Mouse (Mus musculus): ENCODE measurements around the gene Dock1. TPM values are rescaled to one million over a fixed set of nuclear protein-coding genes. Genes with fewer than 3 reads are reported as not detected.

Dock1 gene
- total and polyA plus RNA-seq, 2 experiments from 2014 or later = 8.0 to 15.2 TPM

GRCm38 (mm10) chr7:134747059-134747458 lies 76.6 kb downstream of the Dock1 start:
- Histone ChIP-seq H3K4me1 (ENCODE audit: insufficient read depth, low read length) (no peaks in the 10 kb centered on the region), H3K27me3 (ENCODE audit: insufficient read depth, low read length) (no peaks in the 10 kb centered on the region), H3K9ac (replicated peaks; ENCODE audit: low read length) (no peak overlapping the region), H3K27ac (no peak overlapping the region), H3K36me3 (ENCODE audit: insufficient read depth, low read length) (no peaks in the 10 kb centered on the region), H3K4me2 (ENCODE audit: low read depth, low read length) (no peak overlapping the region), H3K9me3 (ENCODE audit: low read length) (no peaks in the 10 kb centered on the region), H3K4me3 (ENCODE audit: low read length) (no peak overlapping the region)
- DNase-seq (ENCODE audit: low spot score) (no peak), ATAC-seq (no peak)
- WGBS = 92% methylated on average over 4 of the region's 4 CpGs
- no peak for TF ChIP-seq CTCF (IDR thresholded peaks at IDR 0.05; ENCODE audit: low read depth)

- Histone ChIP-seq H3K27me3 (ENCODE audit: insufficient read depth, low read length) (no peaks in the 10 kb centered on the region), H3K27ac (no peak overlapping the region), H3K9me3 (ENCODE audit: low read length) (no peaks in the 10 kb centered on the region), H3K4me3 (ENCODE audit: low read length) (no peak overlapping the region), H3K36me3 (ENCODE audit: insufficient read depth, low read length) (no peaks in the 10 kb centered on the region), H3K4me1 (ENCODE audit: insufficient read depth, low read length) (no peaks in the 10 kb centered on the region), H3K9ac (replicated peaks; ENCODE audit: low read length) (no peak overlapping the region), H3K4me2 (ENCODE audit: low read depth, low read length) (no peak overlapping the region)
- no peak for DNase-seq (ENCODE audit: low spot score)
- no peak for ATAC-seq
- WGBS = 95% methylated on average over 3 of the region's 3 CpGs
- no peak for TF ChIP-seq CTCF (IDR thresholded peaks at IDR 0.05; ENCODE audit: low read depth)
Measured at GRCm38 (mm10) chr7:134748376-134748775, 77.9 kb downstream of the Dock1 start.

GRCm38 (mm10) chr7:134749613-134750012 lies 79.2 kb downstream of the Dock1 start:
- Histone ChIP-seq H3K4me1 (ENCODE audit: insufficient read depth, low read length) (no peaks in the 10 kb centered on the region), H3K27ac (no peak overlapping the region), H3K36me3 (ENCODE audit: insufficient read depth, low read length) (no peaks in the 10 kb centered on the region), H3K4me3 (ENCODE audit: low read length) (no peak overlapping the region), H3K9me3 (ENCODE audit: low read length) (no peaks in the 10 kb centered on the region), H3K4me2 (ENCODE audit: low read depth, low read length) (no peak overlapping the region), H3K27me3 (ENCODE audit: insufficient read depth, low read length) (no peaks in the 10 kb centered on the region), H3K9ac (replicated peaks; ENCODE audit: low read length) (no peak overlapping the region)
- ATAC-seq (no peak), DNase-seq (ENCODE audit: low spot score) (no peak)
- no peak for TF ChIP-seq CTCF (IDR thresholded peaks at IDR 0.05; ENCODE audit: low read depth)
- WGBS = 89% methylated on average over 1 of the region's 1 CpGs

DNA sequence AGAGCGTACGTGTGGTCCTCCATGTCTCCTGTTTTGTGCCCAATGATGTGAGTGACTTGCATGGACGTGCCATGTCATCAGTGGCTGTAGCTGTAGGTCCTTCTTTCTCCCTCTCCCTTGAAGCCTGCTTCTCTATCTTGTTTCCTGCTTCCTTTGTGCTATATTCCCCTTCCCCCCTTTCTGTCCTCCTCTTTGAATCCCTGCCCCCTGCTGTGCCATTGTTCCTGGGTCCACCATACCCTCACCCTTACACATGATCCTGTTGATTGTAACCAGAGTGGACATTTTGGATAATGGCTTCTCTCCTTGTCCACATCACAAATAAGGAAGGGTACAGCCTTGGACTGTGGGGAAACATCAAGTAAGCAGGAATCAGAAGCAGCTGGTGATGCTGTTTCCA lies 81.0 kb downstream of the Dock1 start:
- ATAC-seq (no peak), DNase-seq (ENCODE audit: low spot score) (no peak)
- Histone ChIP-seq H3K4me3 (ENCODE audit: low read length) (no peak overlapping the region), H3K36me3 (ENCODE audit: insufficient read depth, low read length) (no peaks in the 10 kb centered on the region), H3K4me1 (ENCODE audit: insufficient read depth, low read length) (no peaks in the 10 kb centered on the region), H3K4me2 (ENCODE audit: low read depth, low read length) (no peak overlapping the region), H3K9ac (replicated peaks; ENCODE audit: low read length) (no peak overlapping the region), H3K27me3 (ENCODE audit: insufficient read depth, low read length) (no peaks in the 10 kb centered on the region), H3K27ac (no peak overlapping the region), H3K9me3 (ENCODE audit: low read length) (no peaks in the 10 kb centered on the region)
- TF ChIP-seq CTCF (IDR thresholded peaks at IDR 0.05; ENCODE audit: low read depth) = no peak
- WGBS = 79% methylated on average over 3 of the region's 3 CpGs

- ATAC-seq = no peak
- Histone ChIP-seq H3K4me3 (ENCODE audit: low read length) (no peak overlapping the region), H3K36me3 (ENCODE audit: insufficient read depth, low read length) (no peaks in the 10 kb centered on the region)
Measured at GRCm38 (mm10) chr7:134753417-134753816, 83.0 kb downstream of the Dock1 start.

GRCm38 (mm10) chr7:134757605-134758004 lies 87.2 kb downstream of the Dock1 start:
- WGBS = 77% methylated on average over 7 of the region's 7 CpGs
- TF ChIP-seq CTCF (IDR thresholded peaks at IDR 0.05; ENCODE audit: low read depth) = no peak
- no peaks in the 10 kb centered on the region for H3K36me3 ChIP-seq (ENCODE audit: insufficient read depth, low read length)
- H3K9ac ChIP-seq (replicated peaks; ENCODE audit: low read length) = no peak overlapping the region
- H3K27ac ChIP-seq = no peak overlapping the region
- H3K4me2 ChIP-seq (ENCODE audit: low read depth, low read length) = no peak overlapping the region
- H3K4me3 ChIP-seq (ENCODE audit: low read length) = no peak overlapping the region
- no peaks in the 10 kb centered on the region for H3K9me3 ChIP-seq (ENCODE audit: low read length)
- ATAC-seq (no peak), DNase-seq (ENCODE audit: low spot score) (no peak)
- H3K27me3 ChIP-seq (ENCODE audit: insufficient read depth, low read length) = no peaks in the 10 kb centered on the region
- no peaks in the 10 kb centered on the region for H3K4me1 ChIP-seq (ENCODE audit: insufficient read depth, low read length)

More at GRCm38 (mm10) chr7:134753417-134753816, 83.0 kb downstream of the Dock1 start:
- Histone ChIP-seq H3K9ac (replicated peaks; ENCODE audit: low read length) (no peak overlapping the region), H3K27ac (no peak overlapping the region), H3K27me3 (ENCODE audit: insufficient read depth, low read length) (no peaks in the 10 kb centered on the region), H3K9me3 (ENCODE audit: low read length) (no peaks in the 10 kb centered on the region), H3K4me1 (ENCODE audit: insufficient read depth, low read length) (no peaks in the 10 kb centered on the region), H3K4me2 (ENCODE audit: low read depth, low read length) (no peak overlapping the region)
- DNase-seq (ENCODE audit: low spot score) = no peak
- TF ChIP-seq CTCF (IDR thresholded peaks at IDR 0.05; ENCODE audit: low read depth) = no peak
- 66% methylated on average over 5 of the region's 5 CpGs for WGBS

DNA sequence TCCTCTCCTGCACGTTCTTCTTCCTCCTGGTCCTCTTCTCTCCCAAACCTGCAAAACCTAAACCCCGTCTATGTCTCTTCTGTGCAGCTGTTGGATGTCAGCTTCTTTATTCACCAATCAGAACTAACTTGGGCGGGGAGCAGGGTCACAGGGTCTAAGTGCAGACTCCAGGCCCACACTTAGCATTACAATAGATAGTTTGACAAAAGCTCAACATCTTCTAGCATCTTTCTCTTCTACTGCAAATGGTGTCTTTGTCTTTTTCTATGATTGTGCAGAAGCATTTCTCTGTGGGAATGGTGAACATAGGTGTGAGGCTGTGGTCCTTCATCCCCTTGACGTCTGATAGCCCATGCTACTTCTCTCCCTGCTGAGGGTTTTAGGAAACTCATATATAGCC lies 91.3 kb downstream of the Dock1 start:
- no peaks in the 10 kb centered on the region for H3K27me3 ChIP-seq (ENCODE audit: insufficient read depth, low read length)
- H3K27ac ChIP-seq = no peak overlapping the region
- 48% methylated on average over 4 of the region's 4 CpGs for WGBS
- H3K4me1 ChIP-seq (ENCODE audit: insufficient read depth, low read length) = no peaks in the 10 kb centered on the region
- ATAC-seq (no peak), DNase-seq (ENCODE audit: low spot score) (no peak)
- no peaks in the 10 kb centered on the region for H3K36me3 ChIP-seq (ENCODE audit: insufficient read depth, low read length)
- TF ChIP-seq CTCF (IDR thresholded peaks at IDR 0.05; ENCODE audit: low read depth) = no peak
- no peaks in the 10 kb centered on the region for H3K9me3 ChIP-seq (ENCODE audit: low read length)
- H3K4me2 ChIP-seq (ENCODE audit: low read depth, low read length) = no peak overlapping the region
- no peak overlapping the region for H3K4me3 ChIP-seq (ENCODE audit: low read length)
- no peak overlapping the region for H3K9ac ChIP-seq (replicated peaks; ENCODE audit: low read length)

All from hindbrain, postnatal 0 days (tissue).